Mouse (Mus musculus): Measurements from ENCODE around the gene Sardh. TPM values are rescaled to one million over a fixed set of nuclear protein-coding genes. Genes with fewer than 3 reads are reported as not detected.

Sardh gene
- total and polyA plus RNA-seq, 3 experiments = 0.13 TPM; not detected in 2

DNA sequence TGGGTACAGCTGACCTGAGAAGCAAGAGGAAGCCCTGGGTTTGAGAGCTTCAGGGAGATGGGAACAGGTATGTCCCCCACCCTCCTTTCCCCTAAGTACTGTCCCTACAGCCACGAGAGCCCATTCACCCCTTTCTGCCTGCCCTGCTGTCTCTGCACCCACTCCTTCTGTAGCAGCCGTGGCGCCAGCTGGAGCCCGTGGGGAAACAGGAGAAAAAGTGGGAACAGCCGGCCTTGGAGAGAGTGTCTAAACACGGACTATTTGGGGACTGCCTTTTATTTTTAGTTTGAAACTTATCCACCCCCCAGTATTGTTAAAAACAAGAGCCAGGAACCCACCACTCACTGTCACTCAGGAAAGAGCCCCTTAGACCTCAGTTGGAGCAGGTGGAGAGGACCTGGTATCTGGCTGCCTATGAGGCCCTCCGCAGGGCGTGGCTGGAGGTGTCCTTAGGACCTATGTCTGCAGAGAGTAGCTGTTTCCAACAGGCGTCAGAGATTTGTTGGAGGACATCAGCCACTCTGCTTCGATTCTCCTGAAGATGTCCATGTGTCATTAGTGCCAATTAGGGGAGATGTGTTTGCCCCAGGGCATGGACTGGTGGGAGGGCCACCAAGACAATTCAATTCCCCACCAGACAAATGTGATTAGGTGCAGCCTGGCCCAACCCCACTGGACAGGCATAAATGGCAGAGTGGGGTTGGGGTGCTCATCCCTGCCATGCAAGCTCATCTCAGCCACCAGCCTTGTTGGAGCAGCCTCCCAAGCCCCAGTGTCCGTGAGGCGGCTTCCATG is 83.1 kb downstream of the Sardh start, which contains the start of gene Dbh:
TSS of gene Dbh (plus strand) at position 438 of the 795 bp plus-strand sequence.
- Histone ChIP-seq H3K4me2 (ENCODE audit: insufficient read depth, low read depth, poor library complexity, severe bottlenecking) (no peak within 1 kb of the TSS), H3K9me3 (replicated peaks; ENCODE audit: low read length) (no peaks in the 10 kb centered on the region), H3K27ac (ENCODE audit: insufficient read depth, low read depth) (no peak within 1 kb of the TSS), H3K27me3 (replicated peaks) (peaks cover 26% of the 10 kb centered on the region), H3K79me2 (replicated peaks; ENCODE audit: control insufficient read depth, extremely low read depth, insufficient read depth, poor library complexity, severe bottlenecking) (no peaks in the 10 kb centered on the region), H3K4me3 (replicated peaks in 1 of 3; ENCODE audit: low read depth in 2 of 3, low read length in 2 of 3, poor library complexity in 1 of 3) (no peak within 1 kb of the TSS), H3K36me3 (replicated peaks in 1 of 2; ENCODE audit: control insufficient read depth in 1 of 2, insufficient read depth in 1 of 2, low read length in 1 of 2) (no peaks in the 10 kb centered on the region), H3K9ac (ENCODE audit: insufficient read depth, low read depth) (no peak within 1 kb of the TSS), H3K4me1 (ENCODE audit: control insufficient read depth in 1 of 2, insufficient read depth in 2 of 2) (peaks cover 4 to 17% of the 10 kb centered on the region in 2 experiments; a peak in 3 of 4 replicates)
- TF ChIP-seq CHD2 (IDR thresholded peaks at IDR 0.05; ENCODE audit: low read length) (no peak), ELF1 (IDR thresholded peaks at IDR 0.05; ENCODE audit: low read depth, low read length) (no peak), CHD1 (IDR thresholded peaks at IDR 0.05; ENCODE audit: low read depth, low read length) (no peak), NELFE (IDR thresholded peaks at IDR 0.05; ENCODE audit: low read depth, low read length) (no peak), POLR2A (IDR thresholded peaks at IDR 0.05; ENCODE audit: low read depth, low read length) (no peak), UBTF (IDR thresholded peaks at IDR 0.05; ENCODE audit: low read depth, low read length) (no peak), ZC3H11A (IDR thresholded peaks at IDR 0.05; ENCODE audit: low read depth, low read length) (no peak), SMC3 (IDR thresholded peaks at IDR 0.05; ENCODE audit: low read depth, low read length) (no peak), USF2 (conservative IDR thresholded peaks at IDR 0.05; ENCODE audit: low read depth, low read length) (no peak), MYC (IDR thresholded peaks at IDR 0.05; ENCODE audit: low read depth, low read length) (no peak), RCOR1 (conservative IDR thresholded peaks at IDR 0.05; ENCODE audit: low read depth, low read length) (no peak), POLR2AphosphoS2 (IDR thresholded peaks at IDR 0.05; ENCODE audit: low read depth, low read length) (no peak)
- dilution Hi-C loops (cut with MboI; ENCODE audit: extremely low pct_ligation_motif_present, extremely low pct_unique_long_range_greater_than_20kb, low sequenced_read_pairs) = no loop called here
- DNase-seq (ENCODE audit: extremely low read depth) = no peak
- in situ Hi-C loops (cut with MboI; ENCODE audit: low pct_ligation_motif_present, low pct_unique_long_range_greater_than_20kb, low sequenced_read_pairs) = no loop called here

GRCm38 (mm10) chr2:27163851-27164250 is 84.3 kb downstream of the Sardh start:
- H3K9me3 ChIP-seq (replicated peaks; ENCODE audit: low read length) = no peaks in the 10 kb centered on the region
- dilution Hi-C loops (cut with MboI; ENCODE audit: extremely low pct_ligation_motif_present, extremely low pct_unique_long_range_greater_than_20kb, low sequenced_read_pairs) = no loop called here
- no peaks in the 10 kb centered on the region for H3K79me2 ChIP-seq (replicated peaks; ENCODE audit: control insufficient read depth, extremely low read depth, insufficient read depth, poor library complexity, severe bottlenecking)
- peaks cover 0 to 5% of the 10 kb centered on the region in 2 experiments; a peak in 1 of 4 replicates for H3K4me1 ChIP-seq (ENCODE audit: control insufficient read depth in 1 of 2, insufficient read depth in 2 of 2)
- peaks cover 35% of the 10 kb centered on the region for H3K27me3 ChIP-seq (replicated peaks)
- H3K9ac ChIP-seq (ENCODE audit: insufficient read depth, low read depth) = no peak overlapping the region
- H3K4me3 ChIP-seq (replicated peaks in 1 of 3; ENCODE audit: low read depth in 2 of 3, low read length in 2 of 3, poor library complexity in 1 of 3) = no peak overlapping the region
- no peak overlapping the region for H3K4me2 ChIP-seq (ENCODE audit: insufficient read depth, low read depth, poor library complexity, severe bottlenecking)
- in situ Hi-C loops (cut with MboI; ENCODE audit: low pct_ligation_motif_present, low pct_unique_long_range_greater_than_20kb, low sequenced_read_pairs) = no loop called here
- no peaks in the 10 kb centered on the region for H3K36me3 ChIP-seq (replicated peaks in 1 of 2; ENCODE audit: control insufficient read depth in 1 of 2, insufficient read depth in 1 of 2, low read length in 1 of 2)
- no peak overlapping the region for H3K27ac ChIP-seq (ENCODE audit: insufficient read depth, low read depth)
- no peak for DNase-seq (ENCODE audit: extremely low read depth)
- TF ChIP-seq SIN3A (IDR thresholded peaks at IDR 0.05; ENCODE audit: low read length) (no peak), CHD2 (IDR thresholded peaks at IDR 0.05; ENCODE audit: low read length) (no peak), POLR2A (IDR thresholded peaks at IDR 0.05; ENCODE audit: low read depth, low read length) (no peak)
